Mouse (Mus musculus) midbrain, embryonic 11.5 days (tissue): ENCODE results near the gene Kif2c. TPM values are rescaled to one million over a fixed set of nuclear protein-coding genes. Genes with fewer than 3 reads are reported as not detected.
A peak's percentile ranks its signal among the peaks of the same experiment; 100 is the strongest.
"Not testable (repeated sequence)": the region's sequence is repeated elsewhere in the genome, so short reads cannot be mapped to it uniquely, and the experiment has no call there.

ENCODE experiments used
- ATAC-seq: fragments of 200-750 bp; cut with Nextera tagmentation; 2 replicates; pipeline ENCODE4 v1.8.0; 2017; ENCODE audit warnings: moderate TSS enrichment, moderate library complexity; ENCODE audit not compliant: low FRiP score
- DNase-seq: peaks from one replicate; pipeline ENCODE4 v3.0.0; 2015; ENCODE audit warnings: low spot score; ENCODE audit errors: missing footprints
- H3K27ac ChIP-seq: fragments of 300-500 bp; sonication (generic); 2 replicates; pipeline ENCODE4 v1.5.1; 2014; ENCODE audit warnings: low read depth, low read length
- H3K27me3 ChIP-seq: fragments of 300-500 bp; sonication (generic); 2 replicates; pipeline ENCODE4 v1.6.1; 2014; ENCODE audit warnings: mild to moderate bottlenecking, low read length, moderate library complexity, mixed read lengths; ENCODE audit not compliant: control insufficient read depth, insufficient read depth
- H3K36me3 ChIP-seq: fragments of 300-500 bp; sonication (generic); 2 replicates; pipeline ENCODE4 v1.6.1; 2014; ENCODE audit warnings: mild to moderate bottlenecking, low read length, moderate library complexity, mixed read lengths; ENCODE audit not compliant: control insufficient read depth, insufficient read depth
- H3K4me1 ChIP-seq: fragments of 300-500 bp; sonication (generic); 2 replicates; pipeline ENCODE4 v1.6.1; 2014; ENCODE audit warnings: low read length; ENCODE audit not compliant: control insufficient read depth, insufficient read depth
- H3K4me2 ChIP-seq: fragments of 300-500 bp; sonication (generic); 2 replicates; pipeline ENCODE4 v1.6.1; 2014; ENCODE audit warnings: mild to moderate bottlenecking, moderate library complexity
- H3K4me3 ChIP-seq: fragments of 300-500 bp; sonication (generic); 2 replicates; pipeline ENCODE4 v1.5.1; 2014; ENCODE audit warnings: low read depth, low read length
- H3K9ac ChIP-seq: fragments of 300-500 bp; sonication (generic); 2 replicates; pipeline ENCODE4 v1.6.1; 2014; ENCODE audit warnings: low read length
- H3K9me3 ChIP-seq: fragments of 300-500 bp; sonication (generic); 2 replicates; pipeline ENCODE4 v1.6.1; 2016; ENCODE audit warnings: low read length; ENCODE audit not compliant: control insufficient read depth
- WGBS: fragments of 180-500 bp; shearing (Covaris S2); extraction: QIAGEN DNeasy Blood & Tissue Kit; methylation state at CpG from one replicate; pipeline ENCODE4 v1.1.7; 2014; 5-methylcytosine and 5-hydroxymethylcytosine counted together
- polyA plus RNA-seq: library from polyadenylated mRNA; unstranded; fragments of >200 nt; fragmentation: Nextera tagmentation; extraction: Ambion mirVana; gene quantifications from 2 replicates; pipeline ENCODE4 v1.2.1, GENCODE M21; 2014

Kif2c gene
- polyA plus RNA-seq, 1 experiment from 2014 or later = 103 TPM

DNA sequence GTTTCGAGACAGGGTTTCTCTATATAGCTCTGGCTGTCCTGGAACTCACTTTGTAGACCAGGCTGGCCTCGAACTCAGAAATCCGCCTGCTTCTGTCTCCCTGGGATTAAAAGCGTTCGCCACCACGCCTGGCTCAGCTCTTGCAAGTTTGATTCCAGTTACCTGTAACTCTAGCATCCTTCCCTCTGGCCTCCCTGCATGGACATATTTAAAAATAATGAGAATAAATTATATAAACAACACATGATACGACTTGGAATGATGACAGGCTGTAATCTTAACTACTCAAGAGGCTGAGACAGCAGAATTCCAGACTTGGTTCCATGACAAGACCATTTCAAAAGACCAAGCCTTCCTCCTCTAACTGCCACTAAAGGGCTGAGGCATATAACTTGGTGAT, 8.2 kb upstream of the Kif2c start:
- WGBS = 71% methylated on average over 7 of the region's 7 CpGs
- no peak overlapping the region for H3K9ac ChIP-seq
- H3K4me3 ChIP-seq = no peak overlapping the region
- 0 out of 2 replicates have a peak overlapping the region, but pooled peaks have one; percentile 40 for H3K27ac ChIP-seq
- no peak for DNase-seq
- H3K4me1 ChIP-seq = no peaks in the 10 kb centered on the region
- H3K27me3 ChIP-seq = no peaks in the 10 kb centered on the region
- no peaks in the 10 kb centered on the region for H3K36me3 ChIP-seq
- no peak overlapping the region for H3K4me2 ChIP-seq
- H3K9me3 ChIP-seq = no peaks in the 10 kb centered on the region
- no peak for ATAC-seq

GRCm38 (mm10) chr4:117189856-117190543, 7.6 kb upstream of the Kif2c start:
- WGBS = under 1% methylated on average over 9 of the region's 9 CpGs
- H3K27ac ChIP-seq = peak overlapping the region; percentile 50
- ATAC-seq (peak; percentile 89), DNase-seq (peak; percentile 97)
- no peaks in the 10 kb centered on the region for H3K36me3 ChIP-seq
- H3K9ac ChIP-seq = peak overlapping the region; percentile 54
- no peaks in the 10 kb centered on the region for H3K4me1 ChIP-seq
- H3K4me2 ChIP-seq = peak overlapping the region; percentile 34; the same call in 1 of the 2 replicates
- no peak overlapping the region for H3K4me3 ChIP-seq
- H3K27me3 ChIP-seq = no peaks in the 10 kb centered on the region
- H3K9me3 ChIP-seq = no peaks in the 10 kb centered on the region

- WGBS = 3% methylated on average over 16 of the region's 16 CpGs
- peak overlapping the region; percentile 34 for H3K4me2 ChIP-seq
- DNase-seq = peak; percentile 98
- H3K4me1 ChIP-seq = no peaks in the 10 kb centered on the region
- H3K27ac ChIP-seq = peak overlapping the region; percentile 50
- H3K4me3 ChIP-seq = 0 out of 2 replicates have a peak overlapping the region, but pooled peaks have one; percentile 13
- H3K9me3 ChIP-seq = no peaks in the 10 kb centered on the region
- peak overlapping the region; percentile 54 for H3K9ac ChIP-seq
- no peaks in the 10 kb centered on the region for H3K27me3 ChIP-seq
- peak; percentile 82 for ATAC-seq
- H3K36me3 ChIP-seq = no peaks in the 10 kb centered on the region
Observed at GRCm38 (mm10) chr4:117189382-117189855, 7.0 kb upstream of the Kif2c start.

DNA sequence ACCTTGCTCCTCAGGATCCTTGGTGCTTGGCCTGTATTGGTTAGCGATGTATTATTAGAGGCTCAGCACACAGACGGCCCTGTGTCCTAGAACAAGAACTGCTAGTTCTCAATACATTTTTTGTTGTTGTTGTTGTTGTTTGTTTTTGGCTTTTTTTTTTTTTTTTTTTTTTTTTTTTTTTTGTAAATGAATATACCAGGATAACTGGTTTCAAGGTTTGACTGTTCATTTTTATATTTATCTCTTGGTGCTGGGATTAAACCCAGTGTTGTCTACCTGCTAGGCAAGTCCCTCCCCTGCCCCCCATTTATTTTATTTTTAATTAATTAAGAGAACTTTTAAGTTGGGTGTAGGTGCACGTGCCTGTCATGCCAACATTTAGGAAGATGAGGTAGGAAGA, 6.5 kb upstream of the Kif2c start:
- peak overlapping the region; percentile 54 for H3K9ac ChIP-seq
- H3K27ac ChIP-seq = peak overlapping the region; percentile 50; the same call in 1 of the 2 replicates
- H3K9me3 ChIP-seq = no peaks in the 10 kb centered on the region
- H3K4me1 ChIP-seq = no peaks in the 10 kb centered on the region
- H3K4me3 ChIP-seq = 0 out of 2 replicates have a peak overlapping the region, but pooled peaks have one; percentile 13
- no peak for DNase-seq
- peak overlapping the region; percentile 34 for H3K4me2 ChIP-seq
- no peak for ATAC-seq
- H3K27me3 ChIP-seq = no peaks in the 10 kb centered on the region
- no peaks in the 10 kb centered on the region for H3K36me3 ChIP-seq
- WGBS = 53% methylated on average over 3 of the region's 3 CpGs

GRCm38 (mm10) chr4:117182759-117183096, 289 bp upstream of the Kif2c start:
- Histone ChIP-seq H3K4me2 (peak overlapping the region; percentile 72), H3K9ac (peak overlapping the region; percentile 79), H3K36me3 (peaks cover 11% of the 10 kb centered on the region), H3K4me3 (peak overlapping the region; percentile 79)
- H3K27me3 ChIP-seq, H3K4me1 ChIP-seq, DNase-seq, H3K27ac ChIP-seq, H3K9me3 ChIP-seq: not testable (repeated sequence)
- WGBS = 15% methylated on average over 9 of the region's 9 CpGs
- peak; percentile 63 for ATAC-seq

DNA sequence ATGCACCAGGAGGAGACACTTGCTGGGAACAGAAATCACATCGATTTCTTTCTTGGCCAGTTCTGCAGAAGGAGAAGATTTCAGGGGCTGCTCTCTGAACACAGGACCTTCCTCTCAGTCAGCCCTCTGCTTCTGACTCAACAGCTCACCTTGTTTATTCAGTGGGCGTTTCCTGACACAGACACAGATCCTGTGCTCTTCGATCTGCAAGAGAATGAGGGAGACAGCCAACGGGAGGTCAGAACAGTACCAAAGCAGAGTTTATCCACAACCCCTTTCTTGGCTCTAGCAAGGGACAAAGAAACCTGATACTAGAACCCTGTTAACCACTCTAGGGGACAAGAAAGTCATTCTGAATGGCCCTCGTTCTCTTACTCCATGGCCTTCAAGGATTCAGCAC, 12.5 kb downstream of the Kif2c start:
- no peak for ATAC-seq
- Histone ChIP-seq H3K27ac (no peak overlapping the region), H3K36me3 (peaks cover 62% of the 10 kb centered on the region), H3K4me3 (no peak overlapping the region), H3K4me1 (no peaks in the 10 kb centered on the region), H3K4me2 (no peak overlapping the region), H3K9me3 (no peaks in the 10 kb centered on the region), H3K9ac (no peak overlapping the region), H3K27me3 (no peaks in the 10 kb centered on the region)
- WGBS = 92% methylated on average over 5 of the region's 5 CpGs
- DNase-seq = no peak

GRCm38 (mm10) chr4:117161183-117161582, 21.3 kb downstream of the Kif2c start:
- Histone ChIP-seq H3K4me1 (no peaks in the 10 kb centered on the region), H3K36me3 (peaks cover 32% of the 10 kb centered on the region), H3K27ac (no peak overlapping the region), H3K4me3 (no peak overlapping the region), H3K9me3 (no peaks in the 10 kb centered on the region), H3K9ac (no peak overlapping the region), H3K4me2 (no peak overlapping the region), H3K27me3 (no peaks in the 10 kb centered on the region)
- 75% methylated on average over 4 of the region's 4 CpGs for WGBS
- DNase-seq = no peak
- no peak for ATAC-seq

DNA sequence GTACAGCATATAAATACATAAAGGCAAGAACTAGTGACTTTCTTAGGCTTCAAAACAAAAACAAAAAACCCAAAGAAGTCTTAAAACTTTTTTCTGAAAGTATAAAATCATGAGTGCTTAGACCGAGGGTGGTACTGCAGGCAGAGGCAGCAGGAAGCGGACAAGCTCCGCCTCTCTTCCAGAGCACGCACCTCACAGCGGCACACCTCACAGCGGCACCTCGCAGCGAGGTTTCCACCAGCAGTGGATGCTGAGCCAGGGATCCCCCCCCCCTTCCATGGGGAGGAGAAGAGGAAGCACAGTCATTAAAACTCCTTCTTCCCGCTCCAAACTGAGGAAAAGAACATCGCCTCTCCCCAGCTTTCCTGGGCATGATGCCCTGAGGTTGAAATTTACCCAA, 22.8 kb downstream of the Kif2c start:
- Histone ChIP-seq H3K9ac (no peak overlapping the region), H3K27ac (no peak overlapping the region), H3K4me2 (no peak overlapping the region), H3K9me3 (no peaks in the 10 kb centered on the region), H3K4me1 (peaks cover 4% of the 10 kb centered on the region; the same call in 1 of the 2 replicates), H3K4me3 (no peak overlapping the region), H3K27me3 (no peaks in the 10 kb centered on the region), H3K36me3 (peaks cover 21% of the 10 kb centered on the region; the same call in 1 of the 2 replicates)
- ATAC-seq = no peak
- 86% methylated on average over 10 of the region's 10 CpGs for WGBS
- no peak for DNase-seq

DNA sequence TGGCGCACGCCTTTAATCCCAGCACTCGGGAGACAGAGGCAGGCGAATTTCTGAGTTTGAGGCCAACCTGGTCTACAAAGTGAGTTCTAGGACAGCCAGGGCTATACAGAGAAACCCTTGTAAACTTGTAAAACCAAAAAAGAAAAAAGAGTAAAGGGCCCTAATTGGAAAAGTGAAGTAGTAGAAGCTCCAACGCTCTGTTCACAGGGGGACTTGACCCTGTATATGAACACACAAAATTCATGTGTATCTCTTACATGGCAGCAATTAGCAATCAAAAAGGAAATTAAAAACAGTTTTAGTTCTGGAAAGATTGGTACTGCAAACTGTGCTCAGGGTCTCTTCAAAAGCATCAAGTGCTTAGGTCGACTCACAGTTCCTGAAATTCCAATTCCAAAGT, 26.1 kb downstream of the Kif2c start:
- H3K36me3 ChIP-seq = peaks cover 23% of the 10 kb centered on the region
- 29% methylated on average over 6 of the region's 6 CpGs for WGBS
- H3K27ac ChIP-seq = no peak overlapping the region
- ATAC-seq = no peak
- no peak overlapping the region for H3K9ac ChIP-seq
- no peaks in the 10 kb centered on the region for H3K9me3 ChIP-seq
- DNase-seq = no peak
- peak overlapping the region; percentile 93 for H3K4me2 ChIP-seq
- H3K27me3 ChIP-seq = no peaks in the 10 kb centered on the region
- peak overlapping the region; percentile 95 for H3K4me3 ChIP-seq
- H3K4me1 ChIP-seq = peaks cover 5% of the 10 kb centered on the region
